Mouse (Mus musculus) MEL (cell line): ENCODE results near the gene Hecw2. TPM values are rescaled to one million over a fixed set of nuclear protein-coding genes. Genes with fewer than 3 reads are reported as not detected.

Experiments
- DNase-seq: peaks from one replicate; pipeline ENCODE4 v3.0.0; 2011; ENCODE audit warnings: low read depth, low spot score
- H3K27ac ChIP-seq: 2 replicates; pipeline ENCODE4 v1.5.1; 2012; ENCODE audit warnings: low read depth, mild to moderate bottlenecking, control low read depth, low read length, moderate library complexity; ENCODE audit not compliant: control insufficient read depth
- H3K27me3 ChIP-seq, 2 experiments: fragments of 150-350 bp in 1 of 2; sonication (generic) in 1 of 2; 2 replicates each; pipeline ENCODE4 v1.6.1; 2012; ENCODE audit warnings: low read length in 2 of 2, mild to moderate bottlenecking in 2 of 2, improper control_type of control experiment in 1 of 2, moderate library complexity in 1 of 2; ENCODE audit not compliant: insufficient read depth in 2 of 2, control insufficient read depth in 1 of 2
- H3K36me3 ChIP-seq, 2 experiments: 2 replicates each; pipeline ENCODE4 v1.6.1; 2012 to 2014; ENCODE audit warnings: low read length in 2 of 2, improper control_type of control experiment in 1 of 2, inconsistent platforms in 1 of 2, mild to moderate bottlenecking in 1 of 2; ENCODE audit not compliant: insufficient read depth in 2 of 2, control insufficient read depth in 1 of 2
- H3K4me1 ChIP-seq, 2 experiments: fragments of 150-350 bp in 1 of 2; sonication (generic) in 1 of 2; 2 replicates each; pipeline ENCODE4 v1.6.1; 2012; ENCODE audit warnings: low read length in 2 of 2, improper control_type of control experiment in 1 of 2, mild to moderate bottlenecking in 1 of 2; ENCODE audit not compliant: insufficient read depth in 2 of 2, control insufficient read depth in 1 of 2
- H3K4me3 ChIP-seq, 2 experiments: fragments of 150-350 bp in 1 of 2; sonication (generic) in 1 of 2; 2 replicates each; pipeline ENCODE4 v1.5.1; 2012; ENCODE audit warnings: low read depth in 2 of 2, low read length in 2 of 2, mild to moderate bottlenecking in 2 of 2, moderate library complexity in 2 of 2, control low read depth in 1 of 2, improper control_type of control experiment in 1 of 2; ENCODE audit not compliant: control insufficient read depth in 1 of 2, insufficient read depth in 1 of 2
- H3K79me2 ChIP-seq: 2 replicates; pipeline ENCODE4 v1.6.1; 2012; ENCODE audit warnings: mild to moderate bottlenecking, low read length, moderate library complexity; ENCODE audit not compliant: control insufficient read depth, poor library complexity, insufficient read depth
- H3K9ac ChIP-seq: 2 replicates; pipeline ENCODE4 v1.6.1; 2012; ENCODE audit warnings: low read depth, mild to moderate bottlenecking, control low read depth, low read length, moderate library complexity; ENCODE audit not compliant: control insufficient read depth, poor library complexity, severe bottlenecking
- H3K9me3 ChIP-seq: fragments of 150-350 bp; sonication (generic); replicated peaks from 2 replicates; pipeline ENCODE4 v1.6.1; 2012; ENCODE audit warnings: mild to moderate bottlenecking, low read length, improper control_type of control experiment, moderate library complexity; ENCODE audit not compliant: insufficient read depth
- BHLHE40 ChIP-seq: IDR thresholded peaks from 2 replicates; pipeline ENCODE4 v1.6.1; 2012; ENCODE audit warnings: low read depth, mild to moderate bottlenecking, inconsistent platforms, low read length, improper control_type of control experiment, borderline replicate concordance
- CHD1 ChIP-seq: IDR thresholded peaks from 2 replicates; pipeline ENCODE4 v1.6.1; 2012; ENCODE audit warnings: low read depth, mild to moderate bottlenecking, inconsistent platforms, low read length, improper control_type of control experiment
- E2F4 ChIP-seq: IDR thresholded peaks from 2 replicates; pipeline ENCODE4 v1.6.1; 2011; ENCODE audit warnings: low read depth, low read length, improper control_type of control experiment, borderline replicate concordance
- ELF1 ChIP-seq: IDR thresholded peaks from 2 replicates; pipeline ENCODE4 v1.6.1; 2014; ENCODE audit warnings: low read depth, mild to moderate bottlenecking, inconsistent platforms, low read length, improper control_type of control experiment, moderate library complexity
- EP300 ChIP-seq, 2 experiments: IDR thresholded peaks; 2 replicates each; pipeline ENCODE4 v1.6.1; 2011; ENCODE audit warnings: improper control_type of control experiment in 2 of 2, low read length in 2 of 2, low read depth in 1 of 2, mild to moderate bottlenecking in 1 of 2
- ETS1 ChIP-seq: IDR thresholded peaks from 2 replicates; pipeline ENCODE4 v1.6.1; 2012; ENCODE audit warnings: low read depth, mild to moderate bottlenecking, inconsistent platforms, low read length, improper control_type of control experiment, moderate library complexity
- GABPA ChIP-seq: IDR thresholded peaks from 2 replicates; pipeline ENCODE4 v1.6.1; 2012; ENCODE audit warnings: low read depth, mild to moderate bottlenecking, inconsistent platforms, low read length, improper control_type of control experiment, moderate library complexity
- GATA1 ChIP-seq: IDR thresholded peaks from 2 replicates; pipeline ENCODE4 v1.6.1; 2011; ENCODE audit warnings: low read depth, low read length, improper control_type of control experiment
- MAFK ChIP-seq: IDR thresholded peaks from 2 replicates; pipeline ENCODE4 v1.6.1; 2011; ENCODE audit warnings: low read depth, mild to moderate bottlenecking, low read length, improper control_type of control experiment, borderline replicate concordance
- MAX ChIP-seq: IDR thresholded peaks from 2 replicates; pipeline ENCODE4 v1.6.1; 2011; ENCODE audit warnings: low read length, improper control_type of control experiment
- MEF2A ChIP-seq: IDR thresholded peaks from 2 replicates; pipeline ENCODE4 v1.6.1; 2014; ENCODE audit warnings: low read depth, mild to moderate bottlenecking, inconsistent platforms, low read length, improper control_type of control experiment; ENCODE audit not compliant: poor library complexity, insufficient replicate concordance, severe bottlenecking; ENCODE audit errors: extremely low read depth
- MYB ChIP-seq: IDR thresholded peaks from 2 replicates; pipeline ENCODE4 v1.6.1; 2011; ENCODE audit warnings: mild to moderate bottlenecking, low read depth, low read length, improper control_type of control experiment
- POLR2AphosphoS2 ChIP-seq: IDR thresholded peaks from 2 replicates; pipeline ENCODE4 v1.6.1; 2011; ENCODE audit warnings: low read length, improper control_type of control experiment
- POLR2AphosphoS5 ChIP-seq: IDR thresholded peaks from 2 replicates; pipeline ENCODE4 v1.6.1; 2012; ENCODE audit warnings: low read depth, borderline replicate concordance, mild to moderate bottlenecking, inconsistent platforms, low read length, moderate library complexity, mixed read lengths
- SIN3A ChIP-seq: IDR thresholded peaks from 2 replicates; pipeline ENCODE4 v1.6.1; 2012; ENCODE audit warnings: low read length, improper control_type of control experiment, inconsistent platforms
- SMC3 ChIP-seq: IDR thresholded peaks from 2 replicates; pipeline ENCODE4 v1.6.1; 2011; ENCODE audit warnings: low read depth, low read length, improper control_type of control experiment
- TCF12 ChIP-seq: IDR thresholded peaks from 2 replicates; pipeline ENCODE4 v1.6.1; 2014; ENCODE audit warnings: low read depth, mild to moderate bottlenecking, inconsistent platforms, low read length, improper control_type of control experiment, moderate library complexity
- UBTF ChIP-seq: IDR thresholded peaks from 2 replicates; pipeline ENCODE4 v1.6.1; 2012; ENCODE audit warnings: low read depth, mild to moderate bottlenecking, inconsistent platforms, low read length, improper control_type of control experiment, moderate library complexity, borderline replicate concordance; ENCODE audit not compliant: insufficient read depth
- ZC3H11A ChIP-seq: IDR thresholded peaks from 2 replicates; pipeline ENCODE4 v1.6.1; 2012; ENCODE audit warnings: low read depth, mild to moderate bottlenecking, inconsistent platforms, low read length, improper control_type of control experiment
- ZNF384 ChIP-seq: IDR thresholded peaks from 2 replicates; pipeline ENCODE4 v1.6.1; 2012; ENCODE audit warnings: low read depth, mild to moderate bottlenecking, inconsistent platforms, low read length, improper control_type of control experiment
- polyA plus RNA-seq, 2 experiments: library from polyadenylated mRNA; stranded (reverse) in 1 of 2; unstranded in 1 of 2; fragments of >175 nt in 1 of 2; fragments of >200 nt in 1 of 2; gene quantifications; 2 replicates each; pipeline versions ENCODE4 v1.2.1 to v1.2.4; 2012; ENCODE audit warnings: low replicate concordance in 2 of 2, low read depth in 1 of 2; ENCODE audit not compliant: insufficient read length in 2 of 2, insufficient read depth in 1 of 2, missing spikeins in 1 of 2
- total RNA-seq: library from RNA; depleted of rRNA; stranded (reverse); fragments of 300-350 nt; gene quantifications from 2 replicates; pipeline ENCODE4 v1.2.3, GENCODE M21; 2012

The Hecw2 gene
- total and polyA plus RNA-seq, 3 experiments = not detected

- DNase-seq = no peak
- H3K4me3 ChIP-seq = no peak overlapping the region
- H3K4me1 ChIP-seq = no peaks in the 10 kb centered on the region
- no peaks in the 10 kb centered on the region for H3K9me3 ChIP-seq
- H3K27me3 ChIP-seq = no peaks in the 10 kb centered on the region
- no peak overlapping the region for H3K9ac ChIP-seq
- no peaks in the 10 kb centered on the region for H3K79me2 ChIP-seq
- no peak overlapping the region for H3K27ac ChIP-seq
- no peak for TF ChIP-seq MAFK
- no peaks in the 10 kb centered on the region for H3K36me3 ChIP-seq
These were observed 218.2 kb downstream of the Hecw2 start for GRCm38 (mm10) chr1:53976721-53977120.

DNA sequence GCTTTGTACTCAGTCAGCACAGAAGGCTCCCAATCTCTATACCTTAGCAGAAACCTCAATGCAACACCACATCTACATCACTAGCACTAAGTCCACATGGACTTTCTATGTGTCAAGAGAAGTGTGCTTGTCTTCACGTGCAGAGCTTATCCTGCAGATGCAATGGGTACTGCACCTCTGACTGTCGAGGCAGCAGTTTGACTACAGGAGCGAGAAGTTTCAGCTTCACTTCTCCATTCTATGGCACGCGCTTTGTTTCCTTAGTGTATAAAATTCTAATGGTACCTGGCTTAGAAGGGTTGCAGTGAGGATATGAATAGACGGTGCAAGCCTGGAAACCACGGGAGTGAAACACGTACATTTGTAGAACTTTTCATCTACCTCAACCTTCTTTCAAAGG lies 218.9 kb downstream of the Hecw2 start:
- Histone ChIP-seq H3K36me3 (no peaks in the 10 kb centered on the region), H3K27ac (no peak overlapping the region), H3K9me3 (no peaks in the 10 kb centered on the region), H3K79me2 (no peaks in the 10 kb centered on the region), H3K4me1 (no peaks in the 10 kb centered on the region), H3K27me3 (no peaks in the 10 kb centered on the region), H3K4me3 (no peak overlapping the region), H3K9ac (no peak overlapping the region)
- no peak for DNase-seq
- TF ChIP-seq GATA1 (no peak), SMC3 (no peak), ZC3H11A (no peak), ETS1 (no peak)

DNA sequence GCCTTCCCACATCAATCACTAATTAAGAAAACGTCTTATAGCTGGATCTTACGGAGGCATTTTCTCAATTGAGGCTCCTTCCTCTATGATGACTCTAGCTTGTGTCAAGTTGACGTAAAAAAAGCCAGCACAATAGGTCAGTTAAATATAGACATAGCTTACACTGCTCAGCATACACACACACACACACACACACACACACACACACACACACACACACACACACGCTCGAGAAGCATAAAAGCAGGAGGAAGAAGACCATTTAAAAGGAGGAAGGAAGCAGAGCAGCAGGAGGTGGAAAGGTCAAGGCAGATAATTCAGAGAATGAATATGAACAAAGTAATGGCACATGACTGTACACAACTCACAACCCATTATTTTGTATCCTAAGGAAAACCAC lies 220.0 kb downstream of the Hecw2 start:
- TF ChIP-seq CHD1 = no peak
- no peak for TF ChIP-seq E2F4
- TF ChIP-seq MEF2A = no peak
- TF ChIP-seq GABPA = no peak
- no peak for TF ChIP-seq TCF12
- TF ChIP-seq BHLHE40 = no peak
- no peak for TF ChIP-seq MAFK
- TF ChIP-seq EP300 (IDR thresholded peaks at IDR 0.05; ENCODE audit: low read depth in 1 of 2, low read length in 2 of 2) = no peak
- TF ChIP-seq MYB = no peak
- TF ChIP-seq SIN3A = no peak
- no peak for TF ChIP-seq UBTF
- no peak for TF ChIP-seq POLR2AphosphoS5
- TF ChIP-seq POLR2AphosphoS2 = no peak
- TF ChIP-seq MAX = no peak
- TF ChIP-seq ELF1 = no peak
- no peak for TF ChIP-seq ZNF384
- TF ChIP-seq SMC3 = no peak
- no peaks in the 10 kb centered on the region for H3K9me3 ChIP-seq
- no peaks in the 10 kb centered on the region for H3K4me1 ChIP-seq
- H3K36me3 ChIP-seq = no peaks in the 10 kb centered on the region
- H3K79me2 ChIP-seq = no peaks in the 10 kb centered on the region
- H3K27me3 ChIP-seq = no peaks in the 10 kb centered on the region
- DNase-seq = no peak
- no peak overlapping the region for H3K4me3 ChIP-seq
- no peak overlapping the region for H3K27ac ChIP-seq
- H3K9ac ChIP-seq = no peak overlapping the region
